Mouse (Mus musculus): ENCODE results near the gene Opcml. TPM values are rescaled to one million over a fixed set of nuclear protein-coding genes. Genes with fewer than 3 reads are reported as not detected.
A peak's percentile ranks its signal among the peaks of the same experiment; 100 is the strongest.

The Opcml gene
- polyA plus RNA-seq, 1 experiment from 2014 or later, result 14.1 TPM

DNA sequence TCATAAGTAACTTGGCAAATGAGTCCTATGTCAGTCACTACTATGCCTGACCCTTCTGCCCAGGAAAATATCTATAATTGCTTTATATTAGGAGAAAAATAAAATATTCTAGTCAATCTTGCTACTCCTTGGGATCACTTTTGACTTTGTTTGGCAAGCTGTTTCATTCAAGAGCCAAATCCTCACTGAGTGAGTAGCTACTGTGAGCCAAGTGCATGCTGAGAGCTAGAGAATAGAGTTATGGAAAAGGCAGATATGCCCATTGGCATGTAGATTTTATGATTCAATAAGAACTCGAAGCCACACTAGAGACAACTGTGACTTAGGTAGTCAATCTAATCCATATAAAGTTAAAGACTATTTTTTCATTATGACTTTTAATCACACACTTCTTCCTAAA is 340.9 kb downstream of the Opcml start:
- no peak overlapping the region for H3K9ac ChIP-seq
- no peaks in the 10 kb centered on the region for H3K9me3 ChIP-seq (replicated peaks)
- no peak for ATAC-seq
- WGBS, result 63% methylated on average over 1 of the region's 1 CpGs
- peaks cover 2% of the 10 kb centered on the region for H3K4me1 ChIP-seq
- H3K4me2 ChIP-seq, result no peak overlapping the region
- H3K27ac ChIP-seq, result no peak overlapping the region
- H3K4me3 ChIP-seq, result no peak overlapping the region
- H3K36me3 ChIP-seq (ENCODE audit: poor library complexity, severe bottlenecking), result no peaks in the 10 kb centered on the region
- H3K27me3 ChIP-seq, result no peaks in the 10 kb centered on the region

- Histone ChIP-seq H3K4me2 (no peak overlapping the region), H3K36me3 (ENCODE audit: poor library complexity, severe bottlenecking) (no peaks in the 10 kb centered on the region), H3K4me3 (no peak overlapping the region), H3K9me3 (replicated peaks) (no peaks in the 10 kb centered on the region), H3K4me1 (peaks cover 5% of the 10 kb centered on the region), H3K27ac (no peak overlapping the region), H3K27me3 (no peaks in the 10 kb centered on the region), H3K9ac (no peak overlapping the region)
- no peak for ATAC-seq
- WGBS, result 5% methylated on average over 2 of the region's 2 CpGs
These were observed 346.0 kb downstream of the Opcml start for GRCm38 (mm10) chr9:28136614-28137013.

GRCm38 (mm10) chr9:28139957-28140597 is 349.5 kb downstream of the Opcml start:
- Histone ChIP-seq H3K27me3 (no peaks in the 10 kb centered on the region), H3K4me3 (no peak overlapping the region), H3K9ac (no peak overlapping the region), H3K4me1 (peaks cover 5% of the 10 kb centered on the region), H3K9me3 (replicated peaks) (no peaks in the 10 kb centered on the region), H3K36me3 (ENCODE audit: poor library complexity, severe bottlenecking) (no peaks in the 10 kb centered on the region), H3K4me2 (no peak overlapping the region), H3K27ac (no peak overlapping the region)
- no peak for ATAC-seq
- 83% methylated on average over 12 of the region's 12 CpGs for WGBS

- H3K27me3 ChIP-seq, result no peaks in the 10 kb centered on the region
- no peak overlapping the region for H3K4me2 ChIP-seq
- H3K4me1 ChIP-seq, result peaks cover 6% of the 10 kb centered on the region; the same call in 1 of the 2 replicates
- no peaks in the 10 kb centered on the region for H3K36me3 ChIP-seq (ENCODE audit: poor library complexity, severe bottlenecking)
- H3K27ac ChIP-seq, result no peak overlapping the region
- ATAC-seq, result no peak
- no peak overlapping the region for H3K4me3 ChIP-seq
- no peak overlapping the region for H3K9ac ChIP-seq
- no peaks in the 10 kb centered on the region for H3K9me3 ChIP-seq (replicated peaks)
- 45% methylated on average over 3 of the region's 3 CpGs for WGBS
These were observed 358.9 kb downstream of the Opcml start for GRCm38 (mm10) chr9:28149507-28149906.

DNA sequence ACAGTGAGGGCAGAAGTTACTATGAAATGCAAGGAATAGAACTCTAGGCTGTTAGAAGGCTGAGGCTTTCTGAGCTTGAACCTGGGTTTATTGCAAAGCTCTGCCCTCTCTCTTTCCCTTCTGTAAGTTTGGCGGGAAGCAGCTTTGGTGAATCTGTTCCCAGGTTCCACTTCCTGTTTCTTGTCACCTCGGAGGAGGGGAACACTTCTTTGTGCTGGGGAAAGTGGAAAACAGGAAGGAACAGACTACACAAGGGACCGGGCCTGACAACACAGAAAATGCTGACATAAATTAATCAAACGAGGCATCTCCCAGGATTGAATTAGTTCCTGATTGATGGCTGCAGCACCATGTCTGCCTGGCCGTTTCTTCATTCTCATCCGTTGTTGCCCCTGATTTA is 363.2 kb downstream of the Opcml start:
- Histone ChIP-seq H3K4me3 (no peak overlapping the region), H3K27me3 (no peaks in the 10 kb centered on the region), H3K4me2 (no peak overlapping the region), H3K9me3 (replicated peaks) (no peaks in the 10 kb centered on the region), H3K36me3 (ENCODE audit: poor library complexity, severe bottlenecking) (no peaks in the 10 kb centered on the region), H3K9ac (no peak overlapping the region), H3K27ac (no peak overlapping the region), H3K4me1 (peaks cover 6% of the 10 kb centered on the region; the same call in 1 of the 2 replicates)
- 75% methylated on average over 6 of the region's 6 CpGs for WGBS
- ATAC-seq, result no peak

DNA sequence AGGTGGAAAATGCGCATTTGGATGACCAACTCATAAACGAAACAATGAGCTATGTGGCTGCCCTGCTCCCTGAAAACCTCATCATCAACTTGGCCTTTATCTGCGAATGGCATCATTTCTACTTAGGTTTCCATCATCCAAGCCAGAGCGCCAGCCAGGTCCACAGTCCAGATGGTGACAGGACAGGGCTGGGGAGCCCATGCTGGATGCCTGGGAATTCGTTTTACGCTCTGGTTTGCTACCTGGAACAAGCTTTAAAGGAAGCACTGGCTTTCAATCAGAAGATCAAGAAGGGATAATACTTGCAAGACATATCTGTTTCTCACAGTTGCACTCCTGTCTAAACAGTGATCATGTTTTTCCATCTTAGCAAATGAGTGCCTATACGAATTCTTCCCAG is 366.5 kb downstream of the Opcml start:
- no peaks in the 10 kb centered on the region for H3K27me3 ChIP-seq
- no peaks in the 10 kb centered on the region for H3K4me1 ChIP-seq
- no peaks in the 10 kb centered on the region for H3K9me3 ChIP-seq (replicated peaks)
- H3K27ac ChIP-seq, result no peak overlapping the region
- H3K4me3 ChIP-seq, result no peak overlapping the region
- H3K9ac ChIP-seq, result no peak overlapping the region
- H3K4me2 ChIP-seq, result no peak overlapping the region
- no peaks in the 10 kb centered on the region for H3K36me3 ChIP-seq (ENCODE audit: poor library complexity, severe bottlenecking)
- 93% methylated on average over 7 of the region's 7 CpGs for WGBS
- no peak for ATAC-seq

- Histone ChIP-seq H3K9me3 (replicated peaks) (no peaks in the 10 kb centered on the region), H3K4me2 (no peak overlapping the region), H3K4me1 (peaks cover 8% of the 10 kb centered on the region; the same call in 1 of the 2 replicates), H3K4me3 (no peak overlapping the region), H3K36me3 (ENCODE audit: poor library complexity, severe bottlenecking) (no peaks in the 10 kb centered on the region), H3K27me3 (no peaks in the 10 kb centered on the region), H3K27ac (no peak overlapping the region), H3K9ac (no peak overlapping the region)
- no peak for ATAC-seq
- 96% methylated on average over 1 of the region's 1 CpGs for WGBS
These were observed 370.4 kb downstream of the Opcml start for GRCm38 (mm10) chr9:28160953-28161352.

GRCm38 (mm10) chr9:28163946-28164345 is 373.4 kb downstream of the Opcml start:
- no peaks in the 10 kb centered on the region for H3K9me3 ChIP-seq (replicated peaks)
- H3K27ac ChIP-seq, result no peak overlapping the region
- H3K36me3 ChIP-seq (ENCODE audit: poor library complexity, severe bottlenecking), result no peaks in the 10 kb centered on the region
- ATAC-seq, result 0 out of 2 replicates have a peak, but pooled peaks have one; percentile 45
- H3K9ac ChIP-seq, result no peak overlapping the region
- H3K4me3 ChIP-seq, result no peak overlapping the region
- no peak overlapping the region for H3K4me2 ChIP-seq
- H3K27me3 ChIP-seq, result no peaks in the 10 kb centered on the region
- H3K4me1 ChIP-seq, result peaks cover 8% of the 10 kb centered on the region; the same call in 1 of the 2 replicates
- WGBS, result 37% methylated on average over 4 of the region's 4 CpGs

GRCm38 (mm10) chr9:28171890-28172289 is 381.3 kb downstream of the Opcml start:
- ATAC-seq, result no peak
- 4% methylated on average over 6 of the region's 6 CpGs for WGBS

DNA sequence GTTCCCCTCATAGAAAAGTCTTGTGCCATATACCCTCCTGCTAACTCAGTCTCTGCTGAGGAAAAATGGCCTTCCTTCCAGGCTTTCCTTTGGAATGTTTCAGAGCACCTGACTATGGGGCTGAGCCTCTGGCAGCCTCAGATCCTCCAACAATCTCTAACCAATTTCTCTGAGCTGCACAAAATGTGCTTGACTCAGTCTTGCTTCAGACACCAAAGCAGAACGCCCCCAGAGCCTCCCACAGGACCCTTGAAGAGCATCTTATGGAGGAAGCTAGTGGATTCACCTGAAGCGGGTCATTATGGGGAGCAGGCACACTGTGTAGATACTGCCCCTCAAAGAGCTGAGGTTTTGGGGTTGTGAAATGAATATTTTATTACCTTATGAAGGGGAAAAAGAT is 386.5 kb downstream of the Opcml start:
- Histone ChIP-seq H3K4me2 (no peak overlapping the region), H3K36me3 (ENCODE audit: poor library complexity, severe bottlenecking) (no peaks in the 10 kb centered on the region), H3K9me3 (replicated peaks) (no peaks in the 10 kb centered on the region), H3K27me3 (no peaks in the 10 kb centered on the region), H3K27ac (no peak overlapping the region), H3K9ac (no peak overlapping the region), H3K4me3 (no peak overlapping the region), H3K4me1 (no peaks in the 10 kb centered on the region)
- no peak for ATAC-seq
- WGBS, result 93% methylated on average over 2 of the region's 2 CpGs

More at GRCm38 (mm10) chr9:28171890-28172289, 381.3 kb downstream of the Opcml start:
- no peaks in the 10 kb centered on the region for H3K4me1 ChIP-seq
- no peaks in the 10 kb centered on the region for H3K9me3 ChIP-seq (replicated peaks)
- H3K9ac ChIP-seq, result no peak overlapping the region
- no peak overlapping the region for H3K27ac ChIP-seq
- H3K27me3 ChIP-seq, result no peaks in the 10 kb centered on the region
- no peak overlapping the region for H3K4me3 ChIP-seq
- H3K4me2 ChIP-seq, result no peak overlapping the region
- no peaks in the 10 kb centered on the region for H3K36me3 ChIP-seq (ENCODE audit: poor library complexity, severe bottlenecking)

GRCm38 (mm10) chr9:28178123-28178887 is 387.7 kb downstream of the Opcml start:
- Histone ChIP-seq H3K9me3 (replicated peaks) (no peaks in the 10 kb centered on the region), H3K27ac (no peak overlapping the region), H3K4me2 (no peak overlapping the region), H3K4me3 (no peak overlapping the region), H3K36me3 (ENCODE audit: poor library complexity, severe bottlenecking) (no peaks in the 10 kb centered on the region), H3K9ac (no peak overlapping the region), H3K4me1 (no peaks in the 10 kb centered on the region), H3K27me3 (no peaks in the 10 kb centered on the region)
- no peak for ATAC-seq
- WGBS, result 89% methylated on average over 4 of the region's 4 CpGs

- no peaks in the 10 kb centered on the region for H3K4me1 ChIP-seq
- no peak overlapping the region for H3K4me3 ChIP-seq
- H3K9ac ChIP-seq, result no peak overlapping the region
- no peaks in the 10 kb centered on the region for H3K9me3 ChIP-seq (replicated peaks)
- WGBS, result 78% methylated on average over 7 of the region's 7 CpGs
- no peak overlapping the region for H3K4me2 ChIP-seq
- no peak overlapping the region for H3K27ac ChIP-seq
- no peak for ATAC-seq
- H3K27me3 ChIP-seq, result no peaks in the 10 kb centered on the region
- no peaks in the 10 kb centered on the region for H3K36me3 ChIP-seq (ENCODE audit: poor library complexity, severe bottlenecking)
These were observed 391.3 kb downstream of the Opcml start for GRCm38 (mm10) chr9:28181916-28182315.

Measured in forebrain, embryonic 13.5 days (tissue).